Mouse (Mus musculus) midbrain, embryonic 16.5 days (tissue): ENCODE measurements at regions not wholly inside any gene's neighbourhood (a gene's known extent, or its start where the extent isn't known, plus 50 kb on each side); places are given as distances from the start of the nearest gene placed in this dataset.

Experiments
- ATAC-seq: fragments of 200-750 bp; cut with Nextera tagmentation; 2 replicates; pipeline ENCODE4 v1.8.0; 2017; ENCODE audit warnings: moderate TSS enrichment
- H3K27ac ChIP-seq: fragments of 300-500 bp; sonication (generic); 2 replicates; pipeline ENCODE4 v1.5.1; 2014; ENCODE audit warnings: mild to moderate bottlenecking, low read length, mixed read lengths
- H3K27me3 ChIP-seq: fragments of 300-500 bp; sonication (generic); 2 replicates; pipeline ENCODE4 v1.6.1; 2014; ENCODE audit warnings: low read depth, low read length, mixed read lengths; ENCODE audit not compliant: control insufficient read depth, insufficient read depth
- H3K36me3 ChIP-seq: fragments of 300-500 bp; sonication (generic); 2 replicates; pipeline ENCODE4 v1.6.1; 2014; ENCODE audit warnings: mild to moderate bottlenecking, low read length, moderate library complexity, mixed read lengths; ENCODE audit not compliant: control insufficient read depth, insufficient read depth
- H3K4me1 ChIP-seq: fragments of 300-500 bp; sonication (generic); 2 replicates; pipeline ENCODE4 v1.6.1; 2014; ENCODE audit warnings: mild to moderate bottlenecking, low read length, mixed read lengths; ENCODE audit not compliant: control insufficient read depth, insufficient read depth
- H3K4me2 ChIP-seq: fragments of 300-500 bp; sonication (generic); 2 replicates; pipeline ENCODE4 v1.6.1; 2014; ENCODE audit warnings: mild to moderate bottlenecking, low read length, mixed read lengths
- H3K4me3 ChIP-seq: fragments of 300-500 bp; sonication (generic); 2 replicates; pipeline ENCODE4 v1.5.1; 2014; ENCODE audit warnings: low read depth, mild to moderate bottlenecking, low read length, moderate library complexity, mixed read lengths
- H3K9ac ChIP-seq: fragments of 300-500 bp; sonication (generic); 2 replicates; pipeline ENCODE4 v1.6.1; 2014; ENCODE audit warnings: low read depth, low read length, mixed read lengths
- H3K9me3 ChIP-seq: fragments of 300-500 bp; sonication (generic); replicated peaks from 2 replicates; pipeline ENCODE4 v1.6.1; 2014; ENCODE audit warnings: mild to moderate bottlenecking, low read length, mixed read lengths; ENCODE audit not compliant: control insufficient read depth, poor library complexity, severe bottlenecking
- WGBS: fragments of 180-500 bp; shearing (Covaris S2); extraction: QIAGEN DNeasy Blood & Tissue Kit; methylation state at CpG from one replicate; pipeline ENCODE4 v1.1.7; 2014; 5-methylcytosine and 5-hydroxymethylcytosine counted together

- WGBS: 95% methylated on average over 2 of the region's 2 CpGs
- H3K9me3 ChIP-seq: no peaks in the 10 kb centered on the region
- no peak for ATAC-seq
Observed at GRCm38 (mm10) chr6:143361963-143362362, 194.9 kb downstream of the Etnk1 start.

GRCm38 (mm10) chr6:143365840-143366239, 198.8 kb downstream of the Etnk1 start:
- H3K4me3 ChIP-seq: no peak overlapping the region
- no peak overlapping the region for H3K4me2 ChIP-seq
- ATAC-seq: no peak
- no peaks in the 10 kb centered on the region for H3K27me3 ChIP-seq
- H3K27ac ChIP-seq: no peak overlapping the region
- no peaks in the 10 kb centered on the region for H3K9me3 ChIP-seq
- H3K36me3 ChIP-seq: no peaks in the 10 kb centered on the region
- WGBS: 93% methylated on average over 5 of the region's 5 CpGs
- H3K4me1 ChIP-seq: no peaks in the 10 kb centered on the region
- no peak overlapping the region for H3K9ac ChIP-seq

More at GRCm38 (mm10) chr6:143361963-143362362, 194.9 kb downstream of the Etnk1 start:
- Histone ChIP-seq H3K4me3 (no peak overlapping the region), H3K9ac (no peak overlapping the region), H3K4me1 (no peaks in the 10 kb centered on the region), H3K27ac (no peak overlapping the region), H3K36me3 (no peaks in the 10 kb centered on the region), H3K27me3 (no peaks in the 10 kb centered on the region), H3K4me2 (no peak overlapping the region)

- no peaks in the 10 kb centered on the region for H3K27me3 ChIP-seq
- no peaks in the 10 kb centered on the region for H3K9me3 ChIP-seq
- no peak overlapping the region for H3K4me2 ChIP-seq
- H3K9ac ChIP-seq: no peak overlapping the region
- H3K4me3 ChIP-seq: no peak overlapping the region
- WGBS: 60% methylated on average over 3 of the region's 3 CpGs
- no peak for ATAC-seq
- H3K4me1 ChIP-seq: no peaks in the 10 kb centered on the region
- no peaks in the 10 kb centered on the region for H3K36me3 ChIP-seq
- no peak overlapping the region for H3K27ac ChIP-seq
Observed at GRCm38 (mm10) chr6:143367804-143368203, 200.8 kb downstream of the Etnk1 start.

- H3K27ac ChIP-seq: no peak overlapping the region
- 74% methylated on average over 8 of the region's 8 CpGs for WGBS
- H3K4me2 ChIP-seq: no peak overlapping the region
- no peaks in the 10 kb centered on the region for H3K4me1 ChIP-seq
- no peak overlapping the region for H3K4me3 ChIP-seq
- no peaks in the 10 kb centered on the region for H3K36me3 ChIP-seq
- H3K9ac ChIP-seq: no peak overlapping the region
- H3K27me3 ChIP-seq: no peaks in the 10 kb centered on the region
- H3K9me3 ChIP-seq: no peaks in the 10 kb centered on the region
- no peak for ATAC-seq
Observed at GRCm38 (mm10) chr6:143368646-143369045, 201.6 kb downstream of the Etnk1 start.

- no peak overlapping the region for H3K4me3 ChIP-seq
- no peaks in the 10 kb centered on the region; the same call in 1 of the 2 replicates for H3K4me1 ChIP-seq
- H3K27ac ChIP-seq: no peak overlapping the region
- H3K27me3 ChIP-seq: no peaks in the 10 kb centered on the region
- no peaks in the 10 kb centered on the region for H3K9me3 ChIP-seq
- no peaks in the 10 kb centered on the region for H3K36me3 ChIP-seq
- no peak overlapping the region for H3K4me2 ChIP-seq
- H3K9ac ChIP-seq: no peak overlapping the region
- WGBS: 16% methylated on average over 5 of the region's 5 CpGs
- peak; percentile 42; the same call in 1 of the 2 replicates for ATAC-seq
Observed at GRCm38 (mm10) chr6:143372487-143372886, 205.5 kb downstream of the Etnk1 start.

GRCm38 (mm10) chr6:143373686-143374273, 206.8 kb downstream of the Etnk1 start:
- no peak for ATAC-seq
- H3K4me3 ChIP-seq: no peak overlapping the region
- H3K9ac ChIP-seq: no peak overlapping the region
- no peak overlapping the region for H3K4me2 ChIP-seq
- H3K36me3 ChIP-seq: no peaks in the 10 kb centered on the region
- no peaks in the 10 kb centered on the region for H3K9me3 ChIP-seq
- H3K4me1 ChIP-seq: no peaks in the 10 kb centered on the region; the same call in 1 of the 2 replicates
- H3K27ac ChIP-seq: no peak overlapping the region
- H3K27me3 ChIP-seq: no peaks in the 10 kb centered on the region
- 64% methylated on average over 15 of the region's 15 CpGs for WGBS

GRCm38 (mm10) chr6:143375951-143376713, 209.1 kb downstream of the Etnk1 start:
- Histone ChIP-seq H3K27me3 (no peaks in the 10 kb centered on the region), H3K9ac (no peak overlapping the region), H3K4me1 (no peaks in the 10 kb centered on the region; the same call in 1 of the 2 replicates), H3K4me3 (no peak overlapping the region), H3K27ac (no peak overlapping the region), H3K36me3 (no peaks in the 10 kb centered on the region), H3K9me3 (no peaks in the 10 kb centered on the region), H3K4me2 (no peak overlapping the region)
- no peak for ATAC-seq
- 69% methylated on average over 21 of the region's 21 CpGs for WGBS

GRCm38 (mm10) chr6:143377121-143377520, 210.1 kb downstream of the Etnk1 start:
- no peaks in the 10 kb centered on the region for H3K27me3 ChIP-seq
- ATAC-seq: no peak
- no peak overlapping the region for H3K4me2 ChIP-seq
- H3K27ac ChIP-seq: no peak overlapping the region
- H3K4me3 ChIP-seq: no peak overlapping the region
- H3K36me3 ChIP-seq: no peaks in the 10 kb centered on the region
- WGBS: 88% methylated on average over 14 of the region's 14 CpGs
- no peaks in the 10 kb centered on the region; the same call in 1 of the 2 replicates for H3K4me1 ChIP-seq
- H3K9ac ChIP-seq: no peak overlapping the region
- no peaks in the 10 kb centered on the region for H3K9me3 ChIP-seq

- H3K27ac ChIP-seq: no peak overlapping the region
- ATAC-seq: no peak
- no peak overlapping the region for H3K9ac ChIP-seq
- 94% methylated on average over 9 of the region's 9 CpGs for WGBS
- no peaks in the 10 kb centered on the region for H3K9me3 ChIP-seq
- no peak overlapping the region for H3K4me3 ChIP-seq
- no peaks in the 10 kb centered on the region for H3K27me3 ChIP-seq
- H3K4me2 ChIP-seq: no peak overlapping the region
- no peaks in the 10 kb centered on the region for H3K36me3 ChIP-seq
- H3K4me1 ChIP-seq: no peaks in the 10 kb centered on the region; the same call in 1 of the 2 replicates
Observed at GRCm38 (mm10) chr6:143378126-143378525, 211.1 kb downstream of the Etnk1 start.
